Mouse (Mus musculus): Measurements from ENCODE around the gene Bicdl1. TPM values are rescaled to one million over a fixed set of nuclear protein-coding genes. Genes with fewer than 3 reads are reported as not detected.
A peak's percentile ranks its signal among the peaks of the same experiment; 100 is the strongest.

Gene Bicdl1
- polyA plus RNA-seq, 1 experiment from 2014 or later: 1.9 TPM

- no peak for ATAC-seq
- TF ChIP-seq EP300 (IDR thresholded peaks at IDR 0.05; ENCODE audit: low read depth) (no peak), CTCF (IDR thresholded peaks at IDR 0.05; ENCODE audit: low read depth) (no peak)
- Histone ChIP-seq H3K9me3 (ENCODE audit: low read length) (no peaks in the 10 kb centered on the region), H3K27me3 (ENCODE audit: insufficient read depth, low read length) (no peaks in the 10 kb centered on the region), H3K4me3 (ENCODE audit: low read depth, low read length) (no peak overlapping the region), H3K4me2 (ENCODE audit: low read depth, low read length) (no peak overlapping the region), H3K27ac (ENCODE audit: low read depth) (no peak overlapping the region), H3K9ac (replicated peaks) (no peak overlapping the region), H3K4me1 (ENCODE audit: insufficient read depth) (peaks cover 7% of the 10 kb centered on the region), H3K36me3 (replicated peaks; ENCODE audit: insufficient read depth, low read length) (peaks cover 13% of the 10 kb centered on the region)
- DNase-seq: no peak
- WGBS (ENCODE audit: insufficient replicate concordance): 90% methylated on average over 10 of the region's 10 CpGs
Observed at GRCm38 (mm10) chr5:115650885-115651284, 80.5 kb downstream of the Bicdl1 start.

GRCm38 (mm10) chr5:115649699-115650098, 81.7 kb downstream of the Bicdl1 start:
- Histone ChIP-seq H3K4me1 (ENCODE audit: insufficient read depth) (peaks cover 7% of the 10 kb centered on the region), H3K27me3 (ENCODE audit: insufficient read depth, low read length) (no peaks in the 10 kb centered on the region), H3K4me2 (ENCODE audit: low read depth, low read length) (no peak overlapping the region), H3K27ac (ENCODE audit: low read depth) (no peak overlapping the region), H3K9me3 (ENCODE audit: low read length) (no peaks in the 10 kb centered on the region), H3K36me3 (replicated peaks; ENCODE audit: insufficient read depth, low read length) (peaks cover 24% of the 10 kb centered on the region), H3K4me3 (ENCODE audit: low read depth, low read length) (no peak overlapping the region), H3K9ac (replicated peaks) (no peak overlapping the region)
- ATAC-seq (no peak), DNase-seq (no peak)
- WGBS (ENCODE audit: insufficient replicate concordance): 75% methylated on average over 8 of the region's 8 CpGs
- TF ChIP-seq CTCF (IDR thresholded peaks at IDR 0.05; ENCODE audit: low read depth): no peak
- TF ChIP-seq EP300 (IDR thresholded peaks at IDR 0.05; ENCODE audit: low read depth): no peak

- Histone ChIP-seq H3K4me2 (ENCODE audit: low read depth, low read length) (no peak overlapping the region), H3K36me3 (replicated peaks; ENCODE audit: insufficient read depth, low read length) (peaks cover 31% of the 10 kb centered on the region), H3K27me3 (ENCODE audit: insufficient read depth, low read length) (no peaks in the 10 kb centered on the region), H3K9ac (replicated peaks) (no peak overlapping the region), H3K4me1 (ENCODE audit: insufficient read depth) (peaks cover 7% of the 10 kb centered on the region), H3K27ac (ENCODE audit: low read depth) (no peak overlapping the region), H3K4me3 (ENCODE audit: low read depth, low read length) (no peak overlapping the region), H3K9me3 (ENCODE audit: low read length) (no peaks in the 10 kb centered on the region)
- no peak for ATAC-seq
- no peak for DNase-seq
- WGBS (ENCODE audit: insufficient replicate concordance): 71% methylated on average over 3 of the region's 3 CpGs
- TF ChIP-seq EP300 (IDR thresholded peaks at IDR 0.05; ENCODE audit: low read depth) (no peak), CTCF (IDR thresholded peaks at IDR 0.05; ENCODE audit: low read depth) (no peak)
Observed at GRCm38 (mm10) chr5:115648876-115649275, 82.5 kb downstream of the Bicdl1 start.

- WGBS (ENCODE audit: insufficient replicate concordance): 89% methylated on average over 9 of the region's 9 CpGs
- no peaks in the 10 kb centered on the region for H3K27me3 ChIP-seq (ENCODE audit: insufficient read depth, low read length)
- DNase-seq: no peak
- H3K4me1 ChIP-seq (ENCODE audit: insufficient read depth): no peaks in the 10 kb centered on the region
- H3K9me3 ChIP-seq (ENCODE audit: low read length): no peaks in the 10 kb centered on the region
- no peak for ATAC-seq
- H3K36me3 ChIP-seq (replicated peaks; ENCODE audit: insufficient read depth, low read length): peaks cover 78% of the 10 kb centered on the region
- no peak overlapping the region for H3K27ac ChIP-seq (ENCODE audit: low read depth)
- no peak overlapping the region for H3K4me3 ChIP-seq (ENCODE audit: low read depth, low read length)
- TF ChIP-seq EP300 (IDR thresholded peaks at IDR 0.05; ENCODE audit: low read depth): no peak
- peak; percentile 39 for TF ChIP-seq CTCF (IDR thresholded peaks at IDR 0.05; ENCODE audit: low read depth)
- H3K9ac ChIP-seq (replicated peaks): no peak overlapping the region
- H3K4me2 ChIP-seq (ENCODE audit: low read depth, low read length): no peak overlapping the region
Observed at GRCm38 (mm10) chr5:115644192-115644591, 87.2 kb downstream of the Bicdl1 start.

- Histone ChIP-seq H3K4me3 (ENCODE audit: low read depth, low read length) (no peak overlapping the region), H3K9ac (replicated peaks) (no peak overlapping the region), H3K4me2 (ENCODE audit: low read depth, low read length) (peak overlapping the region; percentile 42), H3K36me3 (replicated peaks; ENCODE audit: insufficient read depth, low read length) (peaks cover 29% of the 10 kb centered on the region), H3K4me1 (ENCODE audit: insufficient read depth) (peaks cover 36% of the 10 kb centered on the region), H3K9me3 (ENCODE audit: low read length) (no peaks in the 10 kb centered on the region), H3K27ac (ENCODE audit: low read depth) (peak overlapping the region; percentile 18; the same call in 1 of the 2 replicates), H3K27me3 (ENCODE audit: insufficient read depth, low read length) (no peaks in the 10 kb centered on the region)
- DNase-seq: peak; percentile 45
- TF ChIP-seq CTCF (IDR thresholded peaks at IDR 0.05; ENCODE audit: low read depth): no peak
- TF ChIP-seq EP300 (IDR thresholded peaks at IDR 0.05; ENCODE audit: low read depth): no peak
- WGBS (ENCODE audit: insufficient replicate concordance): 36% methylated on average over 6 of the region's 6 CpGs
- no peak for ATAC-seq
Observed at GRCm38 (mm10) chr5:115635536-115635935, 95.9 kb downstream of the Bicdl1 start.

GRCm38 (mm10) chr5:115634046-115634445, 97.4 kb downstream of the Bicdl1 start:
- DNase-seq (no peak), ATAC-seq (no peak)
- Histone ChIP-seq H3K4me1 (ENCODE audit: insufficient read depth) (peaks cover 45% of the 10 kb centered on the region), H3K27me3 (ENCODE audit: insufficient read depth, low read length) (no peaks in the 10 kb centered on the region), H3K36me3 (replicated peaks; ENCODE audit: insufficient read depth, low read length) (peaks cover 14% of the 10 kb centered on the region), H3K9ac (replicated peaks) (peak overlapping the region; percentile 89; the same call in 1 of the 2 replicates), H3K27ac (ENCODE audit: low read depth) (peak overlapping the region; percentile 51; the same call in 1 of the 2 replicates), H3K9me3 (ENCODE audit: low read length) (no peaks in the 10 kb centered on the region), H3K4me2 (ENCODE audit: low read depth, low read length) (peak overlapping the region; percentile 77), H3K4me3 (ENCODE audit: low read depth, low read length) (peak overlapping the region; percentile 74)
- 67% methylated on average over 8 of the region's 8 CpGs for WGBS (ENCODE audit: insufficient replicate concordance)
- TF ChIP-seq CTCF (IDR thresholded peaks at IDR 0.05; ENCODE audit: low read depth): no peak
- TF ChIP-seq EP300 (IDR thresholded peaks at IDR 0.05; ENCODE audit: low read depth): peak; percentile 53; the same call in 1 of the 2 replicates

Data from liver, postnatal 0 days (tissue).